Mouse (Mus musculus) kidney, adult 18-20 months (tissue): Measurements from ENCODE around the gene Klrg2.
A peak's percentile ranks its signal among the peaks of the same experiment; 100 is the strongest.

Experiments
- DNase-seq: peaks from one replicate; pipeline ENCODE4 v3.0.0; 2021

Klrg2 gene

DNA sequence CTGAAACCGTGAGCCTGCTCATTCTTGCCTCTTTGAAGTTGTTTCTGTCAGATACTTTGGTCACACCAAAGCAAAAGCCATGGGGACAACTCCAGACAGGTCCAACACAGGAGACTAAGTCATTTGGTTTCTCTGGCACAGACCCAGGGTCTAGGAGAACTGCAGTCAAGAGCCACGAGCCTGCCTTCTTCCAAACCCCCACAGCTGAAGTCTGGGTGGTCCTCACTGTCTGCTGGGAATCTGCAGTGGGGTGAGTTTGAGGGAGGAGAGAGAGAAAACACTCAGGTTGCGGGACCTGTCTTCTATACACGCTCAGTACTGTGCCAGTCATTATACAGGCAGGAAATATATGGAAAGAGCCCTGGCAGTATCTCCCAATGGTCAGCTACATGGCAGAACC is 9.6 kb downstream of the Klrg2 start:
- no peak for DNase-seq

DNA sequence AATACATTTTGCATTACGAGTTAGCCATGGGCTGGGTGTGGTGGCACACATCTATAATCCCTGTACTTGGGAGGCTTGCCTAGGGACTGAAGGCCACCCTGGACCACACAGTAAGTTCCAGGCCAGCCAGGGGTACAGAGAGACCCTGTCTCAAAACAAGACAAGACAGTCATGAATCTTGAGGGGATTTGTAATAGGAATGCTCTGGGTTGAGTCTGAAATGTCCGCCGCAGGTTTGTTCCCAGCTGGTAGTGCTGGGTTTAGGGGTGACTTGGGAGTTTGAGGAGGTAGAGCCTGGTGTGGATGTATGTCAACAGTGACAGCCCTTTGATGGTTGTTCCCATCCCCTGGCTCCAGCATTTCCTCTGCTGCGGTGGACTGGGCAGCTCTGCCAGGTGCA is 10.0 kb downstream of the Klrg2 start:
- peak; percentile 1 for DNase-seq

GRCm38 (mm10) chr6:38626086-38626485 is 11.0 kb downstream of the Klrg2 start:
- no peak for DNase-seq

GRCm38 (mm10) chr6:38624439-38624838 is 12.6 kb downstream of the Klrg2 start:
- DNase-seq = no peak

DNA sequence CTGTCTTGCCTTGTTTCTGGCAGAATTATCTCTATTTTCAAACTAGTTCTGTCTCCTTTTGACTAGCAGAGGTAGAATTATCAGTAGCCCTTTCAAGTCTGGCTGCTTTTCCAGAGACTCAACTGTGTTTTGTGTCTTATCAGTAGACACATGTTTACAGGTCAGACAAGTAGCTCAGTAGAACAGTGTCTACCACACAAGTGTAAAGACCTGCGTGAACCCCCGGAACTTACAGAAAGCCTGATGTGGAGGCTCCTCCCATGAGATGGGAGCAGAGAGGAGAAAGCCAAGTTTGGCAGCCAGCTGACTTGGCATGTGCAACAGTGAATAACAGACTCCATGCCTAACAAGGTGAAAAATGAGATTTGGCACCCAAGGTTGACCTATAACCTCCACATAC is 13.6 kb downstream of the Klrg2 start:
- no peak for DNase-seq

DNA sequence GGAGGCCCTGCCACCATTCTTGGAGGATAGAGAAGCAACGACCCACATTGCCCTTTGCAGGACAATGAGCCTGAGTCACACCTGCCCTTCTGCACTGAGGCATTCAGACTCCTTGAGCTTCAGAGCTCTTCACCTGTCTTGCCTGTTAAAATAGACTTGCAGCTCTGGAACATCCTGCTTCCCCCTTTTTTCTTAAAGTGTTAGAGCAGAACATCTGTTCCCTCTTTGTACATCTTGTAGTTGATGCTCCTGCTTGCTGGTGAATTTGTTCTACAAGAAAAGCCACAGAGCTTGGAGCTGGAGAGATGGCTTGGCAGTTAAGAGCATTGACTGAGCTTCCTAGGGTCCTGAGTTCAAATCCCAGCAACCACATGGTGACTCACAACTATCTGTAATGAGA is 14.6 kb downstream of the Klrg2 start:
- DNase-seq = no peak

DNA sequence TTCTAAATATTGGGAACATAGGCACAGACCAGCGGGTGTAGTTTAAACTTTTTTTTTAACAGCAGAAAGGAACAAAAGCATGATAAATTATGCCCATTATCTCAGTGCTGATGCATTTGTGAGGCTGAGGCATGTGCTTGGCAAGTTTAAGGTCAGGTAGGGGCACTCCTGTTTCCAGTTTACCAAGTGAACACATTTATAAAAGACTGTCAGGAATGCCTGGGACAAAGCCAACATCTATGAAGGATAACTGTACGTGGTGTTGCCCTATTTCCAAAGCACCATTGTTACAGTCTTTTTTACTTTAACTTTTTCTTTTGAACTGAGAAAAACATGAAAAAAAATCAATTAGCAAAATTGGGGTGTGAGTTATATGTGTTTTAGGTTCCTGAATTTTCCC is 27.1 kb downstream of the Klrg2 start:
- no peak for DNase-seq

DNA sequence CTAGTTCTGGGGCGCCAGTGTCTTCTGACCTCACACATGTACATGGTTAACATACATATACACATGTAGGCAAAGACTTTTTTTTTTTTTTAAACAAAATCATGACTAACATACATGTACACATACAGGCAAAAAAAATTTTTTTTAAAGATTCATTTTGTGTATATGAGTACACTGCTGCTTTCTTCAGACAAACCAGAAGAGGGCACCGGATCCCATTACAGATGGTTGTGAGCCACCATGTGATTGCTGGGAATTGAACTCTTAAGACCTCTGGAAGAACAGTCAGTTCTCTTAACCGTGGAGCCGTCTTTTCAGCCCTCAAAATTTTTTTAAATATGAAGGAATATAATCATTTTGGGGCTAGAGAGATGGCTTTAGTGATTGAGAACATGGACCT is 39.6 kb downstream of the Klrg2 start:
- DNase-seq = no peak

DNA sequence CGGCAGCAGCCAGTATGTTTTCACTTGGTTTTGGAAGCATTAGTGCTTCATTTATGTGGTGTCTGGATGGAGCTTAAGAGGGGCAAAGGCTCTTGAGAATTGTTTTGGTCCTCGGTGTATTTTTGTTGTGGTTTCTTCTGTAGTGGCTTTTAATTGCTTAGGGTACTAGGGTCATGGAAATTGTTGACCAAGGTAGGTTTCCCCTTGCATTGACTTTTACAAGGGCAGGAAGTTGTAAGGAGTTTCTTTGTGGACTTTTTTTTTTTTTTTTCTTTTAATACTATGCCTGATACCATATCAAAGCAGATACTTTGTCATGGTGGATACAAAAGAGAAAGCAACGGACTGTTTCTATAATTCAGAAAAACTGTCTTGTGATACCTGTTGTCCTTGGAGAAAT is 55.3 kb downstream of the Klrg2 start:
- no peak for DNase-seq

DNA sequence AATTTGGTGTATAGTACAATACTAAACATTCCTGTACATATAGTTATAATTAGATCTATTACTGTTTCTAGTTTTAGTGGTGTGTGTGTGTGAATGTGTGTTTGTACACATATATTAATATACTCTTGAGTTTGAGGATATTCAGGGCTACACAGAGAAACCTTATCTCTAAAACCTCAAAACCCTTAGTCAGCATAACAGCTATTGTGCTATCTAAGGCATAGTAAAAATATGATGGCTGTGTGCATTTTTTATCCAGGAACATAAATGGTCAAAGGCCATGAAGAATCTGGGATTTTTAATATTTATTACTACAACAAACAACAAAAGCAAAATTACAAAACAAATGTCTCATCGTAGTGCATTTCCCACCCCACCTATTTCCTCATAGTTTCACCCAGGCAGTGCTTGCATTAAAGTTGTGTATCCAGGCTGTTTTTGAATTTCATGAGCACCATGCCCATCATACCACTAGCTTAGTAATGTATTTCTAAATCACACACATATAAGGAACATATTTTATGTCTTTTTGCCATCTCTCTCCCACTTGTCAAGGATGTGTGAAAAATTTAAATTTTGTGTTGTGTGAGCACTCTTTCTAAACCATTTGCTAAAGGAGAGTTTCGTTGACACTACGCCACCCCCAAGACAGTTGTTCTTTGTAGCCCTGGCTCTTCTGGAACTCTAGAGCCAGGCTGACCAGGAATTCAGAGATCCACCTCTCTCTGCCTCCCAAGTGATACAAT is 56.8 kb downstream of the Klrg2 start:
- DNase-seq = no peak

- DNase-seq = no peak
Measured at GRCm38 (mm10) chr6:38576096-38576495, 60.9 kb downstream of the Klrg2 start.
